13 mouse cellular contexts compared by ENCODE assay signal in the genomic region with DNA sequence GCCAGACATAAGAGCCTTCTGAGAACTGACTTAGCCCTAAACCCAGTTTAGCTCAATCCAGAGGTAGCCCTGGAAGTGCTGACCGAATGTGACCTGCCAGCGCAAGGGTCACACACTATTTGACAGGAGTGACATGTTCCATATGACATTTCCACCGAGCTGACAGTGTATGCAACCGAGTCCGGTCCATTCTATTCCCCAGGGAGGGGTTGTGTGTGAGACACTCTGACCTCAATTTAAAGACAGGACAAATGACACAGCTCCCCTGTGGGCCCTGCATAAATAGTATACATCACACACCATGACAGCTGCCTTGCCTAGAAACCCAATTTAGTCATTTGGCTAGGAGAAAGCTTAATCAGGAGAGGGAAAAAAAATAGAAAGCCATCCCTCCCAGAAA. TPM values are rescaled to one million over a fixed set of nuclear protein-coding genes. Genes with fewer than 3 reads are reported as not detected.
DNase-seq lines count a peak whose midpoint lies in the region; ATAC-seq and TF ChIP-seq lines count a peak whose summit lies in the region.
"Had no signal": no experiment of that assay in that cellular context is flagged by ENCODE, and none has a peak within 500 bp of the region (broad histone marks: within the 10 kb centered on the region; RNA-seq: fewer than 3 reads in every experiment).

No protein-coding gene starts in this region.

- peaks cover 28% of the 10 kb centered on the region for H3K4me1 ChIP-seq in hindbrain, embryonic 10.5 days (replicated peaks)
- no peaks in the 10 kb centered on the region for H3K4me1 ChIP-seq in hindbrain, embryonic 14.5 days (replicated peaks; ENCODE audit: control insufficient read depth, insufficient read depth, low read length)
- H3K4me1 ChIP-seq in hindbrain, embryonic 15.5 days (replicated peaks), result peaks cover 6% of the 10 kb centered on the region
- peaks cover 21% of the 10 kb centered on the region for H3K4me1 ChIP-seq in thymus, adult 2 months (replicated peaks; ENCODE audit: control insufficient read depth, insufficient read depth, low read length)

- ATAC-seq in hindbrain, embryonic 14.5 days (ENCODE audit: low FRiP score), result no peak
- ATAC-seq in hindbrain, embryonic 15.5 days (ENCODE audit: low FRiP score, low read depth), result 0 out of 2 replicates have a peak, but pooled peaks have one; percentile 58

- 43% methylated on average over 5 of the region's 5 CpGs for WGBS in hindbrain, embryonic 10.5 days
- WGBS in hindbrain, embryonic 14.5 days, result 22% methylated on average over 5 of the region's 5 CpGs
- WGBS in hindbrain, embryonic 15.5 days, result 27% methylated on average over 5 of the region's 5 CpGs
- WGBS in thymus, adult 2 months, result 95% methylated on average over 5 of the region's 5 CpGs

- H3K4me2 ChIP-seq in hindbrain, embryonic 14.5 days (replicated peaks), result no peak overlapping the region
- H3K4me2 ChIP-seq in hindbrain, embryonic 15.5 days, result no peak overlapping the region
- H3K4me2 ChIP-seq: heart, embryonic 13.5 days; limb, embryonic 15.5 days; neural tube, embryonic 13.5 days had no signal

- no peak overlapping the region for H3K9ac ChIP-seq in hindbrain, embryonic 14.5 days
- H3K9ac ChIP-seq in hindbrain, embryonic 15.5 days, result no peak overlapping the region
- H3K9ac ChIP-seq: heart, embryonic 13.5 days; limb, embryonic 15.5 days; neural tube, embryonic 13.5 days had no signal

- DNase-seq in hindbrain, embryonic 10.5 days (ENCODE audit: low spot score), result peak; percentile 59
- no peak for DNase-seq in hindbrain, embryonic 14.5 days (ENCODE audit: low spot score)
- peak; percentile 37 for DNase-seq in brain, embryonic 14.5 days (ENCODE audit: low read depth)
- peak; percentile 69 for DNase-seq in embryo, embryonic 11 days
- DNase-seq in cerebellum, adult 9-11 months, result no peak
- DNase-seq in thymus, adult 2 months, result no peak
- no peak for DNase-seq in kidney, postnatal 10 days
- DNase-seq: cerebellum, adult 11-12 months had no signal

- H3K4me3 ChIP-seq in hindbrain, embryonic 10.5 days, result no peak overlapping the region
- H3K4me3 ChIP-seq in hindbrain, embryonic 14.5 days (replicated peaks; ENCODE audit: low read length), result no peak overlapping the region
- H3K4me3 ChIP-seq in hindbrain, embryonic 15.5 days, result no peak overlapping the region
- H3K4me3 ChIP-seq in thymus, adult 2 months (ENCODE audit: control insufficient read depth, insufficient read depth, low read length), result no peak overlapping the region
- H3K4me3 ChIP-seq: heart, embryonic 13.5 days; limb, embryonic 15.5 days; neural tube, embryonic 13.5 days had no signal

- no peaks in the 10 kb centered on the region for H3K36me3 ChIP-seq in hindbrain, embryonic 10.5 days
- no peaks in the 10 kb centered on the region for H3K36me3 ChIP-seq in hindbrain, embryonic 14.5 days (replicated peaks; ENCODE audit: control insufficient read depth, insufficient read depth)
- no peaks in the 10 kb centered on the region for H3K36me3 ChIP-seq in hindbrain, embryonic 15.5 days
- no peaks in the 10 kb centered on the region for H3K36me3 ChIP-seq in thymus, adult 2 months (ENCODE audit: control insufficient read depth, insufficient read depth, low read length)
- H3K36me3 ChIP-seq: heart, embryonic 13.5 days; limb, embryonic 15.5 days; neural tube, embryonic 13.5 days had no signal

- H3K9me3 ChIP-seq in hindbrain, embryonic 10.5 days, result no peaks in the 10 kb centered on the region
- no peaks in the 10 kb centered on the region for H3K9me3 ChIP-seq in hindbrain, embryonic 14.5 days (ENCODE audit: control insufficient read depth, low read length)
- H3K9me3 ChIP-seq in hindbrain, embryonic 15.5 days, result no peaks in the 10 kb centered on the region
- H3K9me3 ChIP-seq: heart, embryonic 13.5 days; limb, embryonic 15.5 days; neural tube, embryonic 13.5 days had no signal

- H3K27me3 ChIP-seq in hindbrain, embryonic 10.5 days (ENCODE audit: insufficient read depth, poor library complexity, severe bottlenecking), result peaks cover 42% of the 10 kb centered on the region
- no peaks in the 10 kb centered on the region for H3K27me3 ChIP-seq in hindbrain, embryonic 14.5 days (ENCODE audit: control insufficient read depth, insufficient read depth, low read length)
- H3K27me3 ChIP-seq in hindbrain, embryonic 15.5 days, result no peaks in the 10 kb centered on the region
- no peaks in the 10 kb centered on the region for H3K27me3 ChIP-seq in thymus, adult 2 months (ENCODE audit: control insufficient read depth, insufficient read depth, low read length)
- H3K27me3 ChIP-seq: heart, embryonic 13.5 days; limb, embryonic 15.5 days; neural tube, embryonic 13.5 days had no signal

- no peak for TF ChIP-seq CTCF in brain, embryonic 14.5 days (IDR thresholded peaks at IDR 0.05; ENCODE audit: borderline replicate concordance, extremely low read depth, insufficient read depth, insufficient read length)
- TF ChIP-seq CTCF in thymus, adult 2 months (IDR thresholded peaks at IDR 0.05; ENCODE audit: borderline replicate concordance, control insufficient read depth, extremely low read depth, insufficient read depth, low read length, poor library complexity), result no peak

- no peak for TF ChIP-seq POLR2A in brain, embryonic 14.5 days (IDR thresholded peaks at IDR 0.05; ENCODE audit: borderline replicate concordance, extremely low read depth, insufficient read depth, insufficient read length, poor library complexity, severe bottlenecking)
- no peak for TF ChIP-seq POLR2A in thymus, adult 2 months (IDR thresholded peaks at IDR 0.05; ENCODE audit: control insufficient read depth, extremely low read depth, insufficient read depth, low read length, poor library complexity)

- H3K27ac ChIP-seq in hindbrain, embryonic 10.5 days, result no peak overlapping the region
- no peak overlapping the region for H3K27ac ChIP-seq in hindbrain, embryonic 14.5 days
- H3K27ac ChIP-seq in hindbrain, embryonic 15.5 days (replicated peaks), result no peak overlapping the region
- no peak overlapping the region for H3K27ac ChIP-seq in thymus, adult 2 months (ENCODE audit: control insufficient read depth, insufficient read depth, low read length)
- H3K27ac ChIP-seq: heart, embryonic 13.5 days; kidney, postnatal 0 days; limb, embryonic 15.5 days; neural tube, embryonic 13.5 days had no signal

RNA-seq across cellular contexts. Expression of a gene that starts 16.7 kb away (rescaled TPM):
- polyA plus RNA-seq in hindbrain, embryonic 10.5 days (2016; fragmentation: Nextera tagmentation; extraction: Ambion mirVana), result 15.0 and 17.1 TPM in 2 replicates
- 5.6 and 6.5 TPM in 2 replicates for polyA plus RNA-seq in hindbrain, embryonic 14.5 days (2014; fragmentation: Nextera tagmentation; extraction: Ambion mirVana)
- 12.2 and 20.9 TPM in 2 replicates for polyA plus RNA-seq in brain, embryonic 14.5 days (2012; rRNA removed)
- 5.4 and 5.6 TPM in 2 replicates for polyA plus RNA-seq in hindbrain, embryonic 15.5 days (2015; fragmentation: Nextera tagmentation; extraction: Ambion mirVana)
- polyA plus RNA-seq in thymus, adult 2 months (2012; rRNA removed), result 32.4 and 37.2 TPM in 2 replicates

RNA-seq across cellular contexts. Expression of a gene that starts 44.1 kb away (rescaled TPM):
- polyA plus RNA-seq in hindbrain, embryonic 10.5 days (2016; fragmentation: Nextera tagmentation; extraction: Ambion mirVana), result 23.5 and 26.3 TPM in 2 replicates
- 35.2 and 37.3 TPM in 2 replicates for polyA plus RNA-seq in hindbrain, embryonic 14.5 days (2014; fragmentation: Nextera tagmentation; extraction: Ambion mirVana)
- polyA plus RNA-seq in brain, embryonic 14.5 days (2012; rRNA removed), result 12.8 and 15.5 TPM in 2 replicates
- 30.1 and 32.4 TPM in 2 replicates for polyA plus RNA-seq in hindbrain, embryonic 15.5 days (2015; fragmentation: Nextera tagmentation; extraction: Ambion mirVana)
- 6.2 and 6.4 TPM in 2 replicates for polyA plus RNA-seq in thymus, adult 2 months (2012; rRNA removed)

Comparison
In these comparisons a context has a peak if more than half of its experiments do, and no peak if none do; other contexts are left out.
1. DNase-seq: peak in hindbrain, embryonic 10.5 days (single experiment), brain, embryonic 14.5 days (single experiment) and embryo, embryonic 11 days (single experiment); none in hindbrain, embryonic 14.5 days (single experiment), cerebellum, adult 9-11 months (single experiment), thymus, adult 2 months (single experiment) and kidney, postnatal 10 days (single experiment).